Mouse (Mus musculus): ENCODE measurements around the gene Mtf1.

Gene Mtf1

DNA sequence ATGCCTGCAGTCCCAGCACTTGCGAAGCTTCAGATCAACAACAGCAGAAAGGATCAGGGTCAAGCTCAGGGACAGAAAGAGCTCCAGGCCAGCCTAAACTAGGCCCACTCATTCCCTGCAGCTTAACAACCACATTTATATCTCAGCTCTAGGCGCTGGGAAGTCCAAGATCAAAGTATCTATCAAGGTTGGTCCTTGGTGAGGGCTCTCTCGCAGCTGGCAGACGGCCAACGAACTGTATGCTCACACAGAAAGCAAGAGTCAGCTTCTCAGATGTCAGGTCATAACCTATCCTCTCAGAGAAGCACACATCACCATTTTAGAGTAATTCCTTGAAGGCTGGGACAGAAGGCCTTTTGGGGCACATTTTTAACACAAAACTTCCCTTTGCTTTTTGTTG lies 56.5 kb downstream of the Mtf1 start:
- no peak for DNase-seq

GRCm38 (mm10) chr4:124860446-124860845 lies 58.5 kb downstream of the Mtf1 start:
- DNase-seq = peak; percentile 44

DNA sequence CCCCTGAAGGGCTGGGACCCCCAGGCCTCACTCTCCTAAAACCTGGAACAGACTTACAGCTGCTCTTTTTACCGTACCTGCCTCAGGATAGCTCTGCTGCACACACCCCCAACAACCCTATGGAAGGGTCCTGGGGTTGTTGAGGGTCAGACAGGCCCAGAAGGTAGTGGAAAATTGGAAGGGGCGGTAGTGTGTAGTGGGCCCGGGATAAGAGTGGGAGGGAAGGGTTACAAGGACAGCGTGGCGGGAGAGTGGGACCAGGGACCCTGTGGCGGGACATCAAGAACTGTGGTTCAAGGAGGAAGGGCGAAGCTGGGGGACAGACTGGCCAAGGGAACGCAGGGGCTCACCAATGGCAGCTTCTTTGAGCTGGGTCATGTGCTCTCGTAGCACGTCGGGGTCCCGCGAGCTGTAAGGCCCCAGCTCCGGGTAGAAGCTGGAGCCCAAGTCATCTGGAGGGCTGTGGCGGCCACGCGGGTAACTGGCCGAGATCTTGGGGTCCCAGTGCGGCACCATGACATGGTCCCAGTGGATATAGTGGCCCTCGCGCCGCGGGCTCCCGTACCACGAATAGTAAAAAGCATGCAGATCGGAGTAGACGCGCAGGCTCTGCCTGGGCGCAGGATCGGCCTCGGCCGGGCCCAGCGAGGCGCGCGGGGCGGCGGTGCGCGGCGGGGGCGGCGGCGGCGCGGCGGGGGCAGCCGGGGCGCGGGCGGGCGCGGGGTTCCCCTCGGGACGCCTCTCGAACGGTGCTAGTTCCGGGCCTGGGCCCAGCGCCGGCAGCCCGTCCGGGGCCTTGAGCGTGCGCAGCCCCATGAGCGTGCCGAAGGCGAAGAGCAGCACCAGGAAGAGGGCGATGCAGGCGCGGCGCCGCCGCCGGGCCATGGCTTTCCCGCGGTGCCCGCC lies 59.6 kb downstream of the Mtf1 start, which contains the start of gene Maneal:
Gene Maneal (minus strand): TSS at position 889 of the 906 bp plus-strand sequence.
- no peak for DNase-seq

GRCm38 (mm10) chr4:124872719-124873118 lies 70.8 kb downstream of the Mtf1 start:
- DNase-seq = no peak

GRCm38 (mm10) chr4:124880599-124880998 lies 78.7 kb downstream of the Mtf1 start, which contains the start of gene Epha10:
Gene Epha10 (plus strand): TSS chr4:124880899.
- DNase-seq = no peak

- no peak for DNase-seq
Measured at GRCm38 (mm10) chr4:124881341-124881908, 79.5 kb downstream of the Mtf1 start.

- peak; percentile 18 for DNase-seq
Measured at GRCm38 (mm10) chr4:124882151-124882729, 80.3 kb downstream of the Mtf1 start.

GRCm38 (mm10) chr4:124888702-124889101 lies 86.8 kb downstream of the Mtf1 start:
- DNase-seq = no peak

DNA sequence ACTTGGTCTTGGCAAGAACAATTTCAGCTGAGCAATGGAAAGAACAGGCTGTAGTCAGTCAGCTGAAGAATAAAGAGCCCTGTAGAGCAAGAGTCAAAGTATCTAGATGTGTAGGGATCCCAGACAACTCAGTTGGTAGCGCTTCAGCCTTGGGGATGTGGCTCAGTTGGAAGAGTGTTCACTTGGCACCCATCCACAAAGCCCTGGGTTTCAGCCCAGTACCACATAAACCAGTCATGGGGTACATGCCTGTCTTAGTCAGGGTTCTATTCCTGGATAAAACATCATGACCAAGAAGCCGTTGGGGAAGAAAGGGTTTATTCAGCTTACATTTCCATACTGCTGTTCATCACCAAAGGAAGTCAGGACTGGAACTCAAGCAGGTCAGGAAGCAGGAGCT lies 88.0 kb downstream of the Mtf1 start:
- no peak for DNase-seq

DNA sequence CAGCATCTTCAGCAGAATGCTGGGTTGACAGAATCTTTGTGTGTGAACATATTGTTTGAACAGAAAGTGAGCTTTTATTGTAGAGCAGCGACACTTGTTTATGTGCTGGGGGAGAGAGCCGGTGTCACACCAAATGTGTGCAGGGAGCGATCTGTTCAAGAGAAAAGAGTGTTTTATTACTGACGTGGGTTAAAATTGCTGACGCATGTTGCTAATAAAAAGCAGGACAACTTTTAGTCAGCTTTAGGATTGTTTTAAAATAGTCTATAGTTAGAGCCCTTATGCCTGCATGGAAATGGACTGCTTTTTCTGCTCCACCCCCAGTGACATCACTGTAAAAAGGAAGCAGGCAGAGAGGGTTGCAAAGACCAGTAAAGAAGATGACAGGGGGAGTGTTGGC lies 88.9 kb downstream of the Mtf1 start:
- DNase-seq = no peak

DNA sequence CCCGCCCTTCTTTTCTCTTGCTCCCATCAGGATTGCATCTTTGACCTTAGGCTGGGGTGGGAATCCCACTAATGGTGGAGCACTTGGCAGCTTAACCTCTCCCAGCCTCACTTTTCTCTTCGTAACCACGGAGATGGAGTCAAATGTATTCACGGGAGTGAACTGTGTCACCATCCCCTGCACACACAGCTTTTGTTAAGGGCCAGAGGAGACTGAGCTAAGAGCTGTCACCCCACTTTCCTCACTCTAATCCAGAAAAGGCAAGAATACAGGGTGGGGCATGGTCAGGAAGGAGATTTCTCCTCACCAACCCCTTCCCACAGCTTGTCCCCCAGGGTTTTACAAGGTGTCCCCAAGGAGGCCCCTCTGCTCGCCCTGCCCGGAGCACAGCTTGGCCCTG lies 91.9 kb downstream of the Mtf1 start:
- no peak for DNase-seq

- DNase-seq = no peak
Measured at GRCm38 (mm10) chr4:124894508-124895428, 92.9 kb downstream of the Mtf1 start.

GRCm38 (mm10) chr4:124898428-124898827 lies 96.5 kb downstream of the Mtf1 start:
- no peak for DNase-seq

All from thymus, postnatal 14 days (tissue).